Mouse (Mus musculus): ENCODE measurements around the gene Catip.
A peak's percentile ranks its signal among the peaks of the same experiment; 100 is the strongest.

The Catip gene

DNA sequence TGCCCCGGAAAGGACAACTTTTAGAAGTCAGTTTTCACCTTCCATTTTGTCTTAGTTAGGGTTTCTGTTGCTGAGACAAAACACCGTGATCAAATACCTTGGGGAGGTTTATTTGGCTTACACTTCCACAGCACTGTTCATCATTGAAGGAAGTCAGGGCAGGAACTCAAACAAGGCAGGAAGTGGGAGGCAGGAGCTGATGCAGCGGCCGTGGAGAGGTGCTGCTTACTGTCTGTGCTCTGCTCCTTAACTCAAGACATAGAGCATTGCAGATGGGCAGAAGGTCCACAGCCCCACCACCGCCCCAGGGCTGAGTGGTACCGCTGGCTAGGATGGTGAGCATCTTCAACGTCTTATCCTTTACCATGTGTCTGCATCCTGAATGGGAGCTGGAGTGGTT is 20.0 kb upstream of the Catip start:
- no peak for DNase-seq (ENCODE audit: extremely low read depth, insufficient read length, low spot score)

DNA sequence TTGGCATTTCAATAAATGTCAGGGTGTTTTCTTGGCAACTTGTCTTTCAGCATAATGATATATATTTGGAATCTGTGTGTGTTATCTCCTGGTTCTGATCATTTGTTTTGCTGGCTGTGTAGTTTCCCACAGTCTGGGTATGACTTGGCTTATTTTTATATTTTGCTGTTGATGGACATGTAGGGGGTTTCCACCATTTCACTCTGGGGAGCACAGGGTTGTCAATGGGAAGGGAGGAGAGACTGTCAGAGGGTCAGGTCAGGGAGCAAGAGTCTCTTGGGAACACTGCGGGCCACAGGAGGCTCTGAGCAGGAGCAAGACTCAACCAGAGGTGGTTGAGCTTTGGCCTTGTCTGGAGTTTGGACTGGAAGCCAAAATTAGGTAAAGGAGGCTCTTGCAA is 19.6 kb upstream of the Catip start:
- DNase-seq (ENCODE audit: extremely low read depth, insufficient read length, low spot score): no peak

DNA sequence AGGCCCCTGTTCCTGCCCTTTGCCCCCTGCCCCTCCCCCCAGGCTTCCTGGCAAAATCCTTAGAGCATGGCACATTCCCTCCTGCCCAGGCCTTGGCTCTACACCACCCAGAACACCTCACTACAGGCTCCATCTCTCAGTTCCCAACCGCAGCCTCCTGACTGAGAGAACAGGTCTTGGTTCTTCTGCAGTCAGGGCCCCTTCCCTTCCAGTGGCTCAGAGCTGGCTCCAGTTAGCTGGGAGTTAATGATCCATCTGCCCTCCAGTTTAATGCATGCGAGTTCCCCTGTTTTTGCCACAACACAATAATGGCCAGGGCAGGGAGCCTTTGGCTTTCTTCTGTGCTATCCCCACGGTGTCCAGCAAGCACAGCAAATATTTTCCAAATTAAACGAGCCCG is 18.7 kb upstream of the Catip start:
- no peak for DNase-seq (ENCODE audit: extremely low read depth, insufficient read length, low spot score)

DNA sequence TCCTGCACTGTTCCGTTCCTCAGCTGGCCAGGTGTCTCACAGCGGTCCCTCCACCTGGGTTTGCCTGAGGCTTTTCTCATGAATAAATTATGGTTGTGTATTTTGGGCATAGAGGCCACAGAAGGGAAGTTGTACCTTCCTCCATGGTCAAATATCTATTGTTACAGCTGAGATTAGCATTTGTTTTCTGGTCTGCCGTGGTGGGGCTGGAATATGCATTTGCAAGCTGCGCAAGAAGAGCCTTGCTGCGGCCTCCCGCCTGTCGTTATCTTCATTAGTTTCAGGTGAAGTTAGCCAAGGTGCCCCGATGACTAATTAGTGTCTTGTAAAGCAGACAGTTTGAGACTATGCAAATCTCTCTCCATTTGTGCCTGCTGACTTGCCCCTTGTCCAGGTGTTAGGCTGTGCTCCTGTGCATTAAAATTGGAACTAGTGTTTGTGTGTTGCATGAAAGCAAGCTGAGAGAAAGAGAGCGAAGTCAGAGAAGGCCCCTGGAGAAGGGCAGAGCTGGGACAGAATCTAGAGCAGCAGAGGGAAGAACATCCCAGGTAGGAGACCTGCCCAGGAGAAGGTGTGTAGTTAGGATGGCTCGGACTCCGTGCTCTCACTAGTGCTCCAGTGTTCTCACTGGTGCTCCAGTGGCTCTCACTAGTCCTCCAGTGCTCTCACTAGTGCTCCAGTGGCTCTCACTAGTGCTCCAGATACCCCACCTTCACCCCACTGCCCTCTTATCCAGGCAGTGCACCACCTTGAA is 17.6 kb upstream of the Catip start:
- no peak for DNase-seq (ENCODE audit: extremely low read depth, insufficient read length, low spot score)

DNA sequence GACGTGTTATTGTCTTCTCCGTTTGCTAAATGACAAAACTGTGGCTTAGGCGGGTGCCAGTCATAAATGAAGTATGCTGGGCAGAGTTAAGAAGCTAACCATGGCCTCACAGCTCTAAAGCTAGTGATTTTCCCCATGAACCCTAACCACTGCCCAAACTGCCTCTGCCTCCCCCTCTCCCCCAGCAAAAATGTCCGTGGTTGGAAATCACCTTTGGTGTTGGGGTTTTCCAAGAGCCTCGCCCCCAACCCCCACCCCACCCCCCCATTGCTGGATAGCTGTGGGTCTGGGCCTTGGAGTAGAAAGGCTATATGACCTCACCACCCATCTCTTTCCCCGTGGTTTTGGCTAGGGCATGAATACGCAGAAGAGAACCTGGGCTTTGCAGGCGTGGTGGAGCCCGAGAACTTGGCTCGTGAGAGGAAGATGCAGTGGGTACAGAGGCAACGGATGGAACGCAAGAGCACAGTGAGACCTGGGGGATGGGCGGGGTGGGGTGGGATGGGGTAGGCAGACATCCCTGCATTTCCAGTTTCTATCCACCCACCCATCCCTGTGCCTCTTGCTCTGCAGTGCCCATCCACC is 10.6 kb upstream of the Catip start:
- DNase-seq (ENCODE audit: extremely low read depth, insufficient read length, low spot score): no peak

DNA sequence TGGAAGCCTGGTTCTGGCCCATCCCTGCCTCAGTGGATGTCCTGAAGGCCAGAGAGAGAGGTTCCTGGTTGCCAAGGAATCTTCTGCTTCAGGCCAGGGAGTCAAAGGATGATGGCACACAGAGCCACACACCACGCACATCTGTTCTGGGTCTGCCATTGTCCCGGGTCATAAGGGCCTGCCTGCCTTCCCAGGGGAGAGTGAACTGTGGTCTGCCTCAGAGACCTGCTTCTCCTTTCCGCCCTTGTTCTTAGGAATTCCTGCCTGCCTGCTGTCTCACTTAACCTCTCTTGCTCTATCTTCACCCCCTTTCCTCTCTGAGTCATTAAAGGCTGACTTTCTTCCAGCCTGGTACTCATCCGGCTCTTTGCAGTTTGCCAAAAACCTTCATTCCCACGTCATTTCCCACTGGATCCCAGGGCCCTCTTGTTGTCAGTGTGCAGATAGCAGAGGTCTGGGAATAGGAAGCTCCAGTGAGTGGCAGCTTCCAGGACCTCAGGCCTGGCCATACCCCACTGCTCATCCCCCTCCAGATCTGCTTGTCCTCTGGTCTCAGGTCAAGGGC is 9.3 kb upstream of the Catip start:
- peak; percentile 71 for DNase-seq (ENCODE audit: extremely low read depth, insufficient read length, low spot score)

DNA sequence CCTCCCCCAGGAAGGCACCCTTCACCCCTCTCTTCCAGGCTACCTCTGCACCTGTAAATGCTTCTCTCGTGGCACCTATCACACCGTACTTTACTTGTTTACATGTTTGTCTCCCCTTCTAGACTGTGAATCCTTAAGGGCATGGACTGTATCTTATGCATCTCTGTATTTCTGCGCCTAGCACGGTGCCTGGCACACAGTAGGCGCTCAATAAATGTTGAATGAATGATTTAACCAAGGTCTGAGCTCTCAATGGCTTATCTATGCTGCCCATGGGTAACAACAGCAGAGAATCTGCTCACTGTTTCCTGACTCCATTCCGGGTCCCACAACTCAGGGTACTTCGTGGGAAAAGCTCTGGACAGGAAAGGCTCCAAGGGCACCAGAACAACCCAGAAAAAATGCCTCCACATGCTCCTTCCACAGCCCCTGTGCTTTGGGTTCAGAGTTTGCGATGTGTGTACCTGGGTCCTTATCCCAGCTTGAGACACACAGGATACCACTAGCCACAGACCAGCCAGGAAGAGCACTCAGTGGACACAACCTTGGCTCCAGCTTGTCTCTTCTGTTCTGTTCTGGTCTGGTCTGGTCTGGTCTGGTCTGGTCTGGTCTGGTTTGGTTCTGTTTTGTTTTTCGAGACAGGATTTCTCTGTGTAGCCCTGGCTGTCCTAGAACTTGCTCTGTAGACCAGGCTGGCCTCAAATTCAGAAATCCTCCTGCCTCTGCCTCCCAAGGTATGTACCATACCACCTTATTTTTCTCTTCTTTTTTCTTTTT is 8.3 kb upstream of the Catip start:
- no peak for DNase-seq (ENCODE audit: extremely low read depth, insufficient read length, low spot score)

DNA sequence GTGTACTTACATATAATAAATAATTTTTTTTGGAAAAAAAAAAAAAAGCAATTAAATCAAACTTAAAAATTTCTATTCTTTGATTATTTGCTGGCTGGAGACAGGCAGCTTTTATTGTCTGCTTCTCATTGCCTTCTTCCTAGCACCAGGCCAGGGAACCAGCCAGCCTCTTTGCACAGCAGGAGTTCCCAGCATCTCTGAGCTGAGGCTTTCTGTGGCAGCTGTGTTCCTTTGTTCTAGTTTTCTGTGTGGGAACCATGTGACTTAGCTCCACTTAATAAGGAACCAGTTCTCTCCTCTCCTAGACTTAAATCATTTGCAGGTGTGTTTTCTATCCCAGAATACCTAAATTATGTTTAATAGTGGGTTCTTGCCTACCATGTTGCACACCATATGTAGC is 4.4 kb upstream of the Catip start:
- DNase-seq (ENCODE audit: extremely low read depth, insufficient read length, low spot score): no peak

DNA sequence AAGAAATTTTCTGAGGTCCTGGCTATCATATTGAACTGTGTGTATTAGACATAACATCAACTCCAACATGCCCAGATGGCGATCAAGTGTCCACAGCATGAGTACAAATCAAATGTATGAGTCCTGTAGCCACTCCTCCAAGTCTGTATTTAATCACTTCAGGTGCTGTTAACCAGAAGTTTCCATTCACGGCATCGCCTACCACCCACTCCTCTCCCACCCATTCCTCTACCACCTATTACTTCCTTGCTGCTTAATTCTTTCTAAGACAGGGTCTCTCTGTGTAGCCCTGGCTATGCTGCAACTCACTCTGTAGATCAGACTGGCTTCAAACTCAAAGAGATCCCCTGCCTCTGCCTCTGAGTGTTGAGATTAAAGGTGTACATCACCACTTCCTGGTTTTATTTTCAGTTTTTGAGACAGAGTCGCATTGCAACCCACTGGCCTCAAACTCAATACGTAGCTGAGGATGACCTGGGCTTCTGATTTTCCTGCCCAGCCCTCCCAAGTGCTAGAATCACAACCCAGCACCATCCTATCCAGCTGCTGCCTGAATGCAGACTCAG is 1.9 kb upstream of the Catip start:
- no peak for DNase-seq (ENCODE audit: extremely low read depth, insufficient read length, low spot score)

DNA sequence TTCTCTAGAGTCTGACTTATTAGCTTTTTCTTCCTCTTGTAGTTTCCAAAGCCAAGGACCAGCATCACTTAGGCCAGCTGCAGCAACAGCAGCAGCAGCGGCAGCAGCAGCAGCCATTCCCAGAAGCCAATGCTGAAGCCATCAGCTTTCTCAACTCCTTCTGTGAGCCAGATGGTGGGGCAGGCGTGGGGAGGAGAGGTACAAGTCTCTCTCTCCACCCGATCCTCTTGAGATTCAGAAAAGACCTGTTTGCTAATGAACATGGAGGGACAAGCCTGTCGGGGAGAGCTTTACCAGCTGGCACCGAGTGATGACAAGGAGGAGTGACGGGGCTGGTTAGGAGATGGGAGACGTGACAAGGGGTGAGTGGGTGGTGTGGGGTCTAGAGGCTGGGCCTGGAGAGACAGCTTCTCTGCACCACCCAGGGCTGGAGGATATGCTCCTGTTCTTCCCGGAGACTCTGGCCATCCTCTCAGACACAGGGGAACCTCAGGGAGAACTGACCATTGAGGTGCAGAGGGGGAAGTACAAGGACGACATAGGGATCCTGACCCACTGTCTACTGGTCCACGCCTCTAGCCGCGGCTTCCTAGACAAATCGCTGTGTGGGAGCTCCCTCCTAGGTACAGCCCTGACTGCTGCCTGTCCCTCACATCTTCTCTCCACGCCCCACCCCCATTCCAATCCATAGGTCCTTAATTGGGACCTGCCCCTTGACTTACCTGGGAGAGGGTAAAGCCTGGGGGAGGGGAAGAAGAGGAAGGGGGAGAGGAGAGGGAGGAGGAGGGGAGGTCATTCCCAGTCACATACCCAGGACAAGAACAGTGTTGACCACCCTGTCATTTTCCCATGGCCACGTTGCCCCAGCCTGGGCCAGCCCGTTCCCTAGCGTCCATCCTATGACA is 669 bp downstream of the Catip start:
- DNase-seq (ENCODE audit: extremely low read depth, insufficient read length, low spot score): no peak

DNA sequence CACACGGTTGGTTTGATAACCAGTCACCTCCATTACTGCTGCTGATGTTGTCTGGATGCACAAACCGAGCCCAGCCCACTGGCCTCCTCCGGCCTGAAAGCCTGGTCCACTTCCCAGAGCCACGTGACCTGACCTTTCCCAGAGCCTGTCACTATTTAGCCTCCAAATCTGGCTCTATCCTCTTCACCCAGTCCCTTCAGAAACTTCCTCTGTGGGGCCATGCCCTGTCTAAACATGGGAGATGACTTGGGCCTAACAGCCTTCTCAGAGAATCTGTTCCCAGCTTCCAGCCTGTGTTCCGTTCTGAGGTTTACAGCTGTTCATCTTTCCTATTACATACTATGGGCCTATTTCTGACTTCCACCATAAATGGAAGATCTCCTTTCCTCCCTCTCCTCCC is 1.5 kb downstream of the Catip start:
- DNase-seq (ENCODE audit: extremely low read depth, insufficient read length, low spot score): no peak

DNA sequence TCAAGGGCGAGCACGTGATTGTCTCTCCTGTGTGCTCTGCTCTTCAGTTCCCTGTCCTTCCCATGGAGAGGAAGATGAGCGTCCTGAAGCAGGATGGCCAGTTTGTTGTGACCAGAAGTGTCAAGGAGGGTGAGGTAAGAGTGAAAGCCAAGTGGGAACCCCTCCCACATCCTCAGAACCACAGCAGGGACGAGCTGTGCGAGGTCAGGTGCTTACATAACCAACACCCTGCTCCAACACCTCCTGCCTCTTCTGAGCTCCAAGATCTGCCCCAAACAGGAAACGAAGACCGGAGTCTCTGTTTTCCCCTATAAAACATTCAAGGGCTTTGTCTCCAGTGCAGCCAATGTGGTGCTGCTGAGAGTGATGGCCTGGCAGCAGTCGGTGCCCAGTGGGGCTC is 2.4 kb downstream of the Catip start:
- no peak for DNase-seq (ENCODE audit: extremely low read depth, insufficient read length, low spot score)

DNA sequence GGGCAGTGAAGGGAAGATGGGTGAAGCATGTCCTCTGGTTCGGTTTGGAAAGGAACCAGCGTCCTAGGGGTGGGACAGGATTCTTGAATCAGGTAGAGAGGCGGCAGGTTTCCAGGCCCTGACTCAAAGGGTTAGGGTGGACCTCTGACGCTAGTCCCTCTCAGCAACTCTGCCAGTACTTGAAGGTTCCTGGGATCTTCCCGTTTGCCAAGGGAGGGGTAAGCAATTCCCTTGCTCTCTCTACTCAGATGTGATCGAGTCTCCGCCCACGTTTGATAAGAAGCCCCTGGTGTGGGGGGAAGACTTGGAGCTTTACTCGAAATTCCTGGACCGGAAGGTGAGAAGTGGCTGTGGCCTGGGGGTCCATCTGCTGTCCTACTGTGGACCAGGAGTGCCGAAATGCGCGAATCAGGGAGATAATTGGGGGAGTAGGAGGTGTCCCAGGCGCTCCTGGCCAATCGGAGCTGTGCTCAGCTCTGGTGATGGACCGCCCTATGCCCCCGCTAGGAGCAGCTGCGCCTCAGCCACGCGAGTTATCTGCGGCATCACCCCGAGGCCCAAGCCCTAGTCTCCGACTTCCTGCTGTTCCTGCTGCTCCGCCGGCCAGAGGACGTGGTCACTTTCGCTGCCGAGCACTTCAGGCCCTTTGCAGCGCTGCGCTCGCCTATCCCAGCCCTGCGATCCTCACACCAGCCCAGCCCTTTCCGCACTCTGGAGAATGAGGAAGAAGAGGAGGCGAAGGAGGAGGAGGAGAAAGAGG is 6.2 kb downstream of the Catip start:
- DNase-seq (ENCODE audit: extremely low read depth, insufficient read length, low spot score): no peak

DNA sequence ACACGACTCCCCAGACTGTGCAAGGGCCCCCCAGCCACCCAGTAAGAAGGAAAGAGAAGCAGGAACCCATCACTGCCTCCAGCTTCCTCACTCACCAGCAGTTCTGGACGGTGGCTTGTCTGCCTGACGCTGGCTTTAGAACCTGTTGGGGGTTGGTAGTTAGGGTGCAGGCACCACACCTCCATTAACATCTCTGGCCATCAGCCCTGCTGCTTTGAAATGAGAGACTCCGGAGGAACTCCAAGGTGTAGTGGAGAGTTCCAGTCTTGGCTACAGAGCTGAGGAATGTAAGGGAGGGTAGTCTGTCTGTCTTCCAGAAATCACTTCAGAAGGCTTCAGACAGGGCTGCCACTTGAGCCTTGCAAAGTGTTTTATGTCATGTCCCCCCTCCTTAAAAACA is 8.1 kb downstream of the Catip start:
- DNase-seq (ENCODE audit: extremely low read depth, insufficient read length, low spot score): no peak

DNA sequence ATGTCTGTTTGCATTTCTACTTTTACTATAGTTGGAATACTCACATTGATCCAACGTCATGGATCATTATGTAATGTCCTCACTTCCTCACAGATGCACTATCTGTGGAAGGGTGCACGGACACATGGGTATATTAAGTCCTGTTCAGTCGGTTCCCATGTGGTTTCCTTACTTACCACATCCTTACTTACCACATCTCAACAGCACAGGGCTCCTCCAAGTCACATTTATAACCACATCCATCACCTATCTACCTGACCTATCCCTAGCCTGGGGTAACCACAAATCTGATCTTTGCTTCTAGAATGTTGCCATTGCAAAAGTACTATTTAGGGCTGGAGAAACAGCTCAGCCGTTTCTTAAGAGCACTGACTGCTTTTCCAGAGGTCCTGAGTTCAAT is 11.5 kb downstream of the Catip start:
- no peak for DNase-seq (ENCODE audit: extremely low read depth, insufficient read length, low spot score)

DNA sequence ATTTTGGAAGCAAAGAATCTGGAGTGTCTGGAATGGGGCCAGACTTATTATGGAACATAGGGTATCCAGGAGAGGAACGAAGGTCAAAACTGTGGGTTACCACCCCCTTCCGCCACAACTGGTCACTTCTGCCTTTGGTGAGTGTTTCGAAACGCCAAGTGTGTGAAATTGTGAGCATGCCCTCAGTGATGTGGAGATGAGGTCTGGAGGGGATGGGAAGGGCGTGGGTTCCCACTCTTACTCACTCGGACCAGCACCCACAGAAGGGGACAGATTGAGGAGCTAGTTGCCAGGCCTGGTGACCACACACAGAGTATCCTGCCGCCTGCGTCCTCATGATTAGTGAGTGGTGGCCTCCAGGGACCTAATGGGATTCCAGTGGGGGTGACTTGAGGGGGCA is 13.1 kb downstream of the Catip start, which contains the start of gene Slc11a1:
Slc11a1 (plus strand) TSS at position 216 of the 400 bp plus-strand sequence.
- DNase-seq (ENCODE audit: extremely low read depth, insufficient read length, low spot score): no peak

DNA sequence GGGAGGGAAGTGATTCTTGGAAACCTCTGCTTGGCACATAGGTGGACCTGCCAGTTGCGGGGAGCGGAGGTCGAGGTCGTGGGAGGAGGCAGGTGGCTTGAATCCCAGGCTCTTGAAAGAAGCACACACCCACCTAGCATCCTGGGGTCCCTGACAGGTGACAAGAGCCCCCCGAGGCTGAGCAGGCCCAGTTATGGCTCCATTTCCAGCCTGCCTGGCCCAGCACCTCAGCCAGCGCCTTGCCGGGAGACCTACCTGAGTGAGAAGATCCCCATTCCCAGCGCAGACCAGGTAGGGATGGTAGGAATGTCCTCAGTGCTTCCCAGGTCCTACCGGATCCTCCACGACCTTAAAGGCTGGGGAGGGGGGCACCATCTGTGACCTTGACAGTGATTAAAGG is 13.7 kb downstream of the Catip start:
- no peak for DNase-seq (ENCODE audit: extremely low read depth, insufficient read length, low spot score)

DNA sequence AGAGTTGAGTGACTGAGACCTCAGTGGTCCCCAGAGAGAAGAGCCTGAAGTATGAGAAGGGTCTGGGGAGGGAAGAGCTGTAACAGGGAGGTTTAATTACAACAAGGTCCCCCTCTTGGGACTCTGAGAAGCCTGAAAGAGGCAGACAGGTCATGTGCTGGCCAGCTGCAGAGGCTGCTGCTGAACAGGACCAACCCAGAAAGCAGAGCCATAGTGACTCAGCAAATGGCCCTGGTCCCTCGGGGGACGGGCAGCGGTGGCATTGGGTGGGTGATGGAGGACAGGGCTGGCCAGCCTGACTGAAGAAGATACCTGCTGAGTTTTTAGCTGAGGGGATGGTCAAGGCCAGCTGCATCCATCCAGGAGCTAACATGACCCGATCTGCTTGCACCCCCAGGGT is 14.5 kb downstream of the Catip start:
- DNase-seq (ENCODE audit: extremely low read depth, insufficient read length, low spot score): peak; percentile 69

DNA sequence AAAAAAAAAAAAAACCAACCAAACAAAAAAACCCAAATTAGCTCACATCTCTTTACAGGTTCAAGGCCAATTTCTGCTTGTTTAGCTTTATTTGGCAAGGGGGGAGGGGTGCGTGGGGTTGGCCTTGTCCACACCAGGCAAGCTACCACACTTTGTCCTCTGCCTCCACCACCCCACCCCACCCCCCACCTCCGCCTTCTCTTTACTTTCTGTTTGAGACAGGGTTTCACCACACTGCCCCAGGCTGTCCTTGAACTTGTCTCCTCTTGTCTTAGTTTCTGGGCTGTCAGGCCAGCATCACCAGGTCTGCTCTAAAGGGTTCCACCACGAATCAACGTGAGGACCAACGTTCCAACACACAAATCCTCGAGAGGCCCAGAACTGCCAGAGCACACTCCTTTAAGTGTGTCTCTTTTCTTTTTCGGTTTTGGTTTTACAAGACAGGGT is 17.2 kb downstream of the Catip start:
- no peak for DNase-seq (ENCODE audit: extremely low read depth, insufficient read length, low spot score)

All from 3134 (cell line).